Mouse (Mus musculus) stomach, postnatal 0 days (tissue): ENCODE measurements around the gene Furin.

Experiments used
- CTCF ChIP-seq: IDR thresholded peaks from 2 replicates; pipeline ENCODE4 v1.5.1; 2016; ENCODE audit warnings: antibody characterized with exemption, low read depth, mild to moderate bottlenecking, moderate library complexity
- EP300 ChIP-seq: optimal IDR thresholded peaks from 2 replicates; pipeline ENCODE3; 2016; ENCODE audit warnings: antibody characterized with exemption

DNA sequence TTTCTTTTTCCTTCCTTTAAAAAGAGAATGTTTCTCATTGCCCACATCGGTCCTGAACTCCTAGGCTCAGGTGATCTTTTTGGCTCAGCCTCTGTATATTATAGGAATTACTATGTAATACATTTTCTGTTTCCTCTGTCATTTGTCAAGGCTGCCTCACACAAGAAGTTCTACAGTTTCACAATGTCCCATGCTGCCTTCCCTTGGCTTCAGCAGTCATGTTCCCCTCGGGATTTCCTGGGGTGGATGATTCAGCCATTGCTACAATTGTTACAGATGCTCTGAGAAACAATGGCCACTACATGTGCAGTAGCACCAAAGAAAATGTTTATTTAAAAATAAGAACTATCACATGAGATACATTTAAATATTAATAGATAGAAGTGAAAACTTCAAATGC is 49.5 kb upstream of the Furin start:
- TF ChIP-seq CTCF, result no peak
- no peak for TF ChIP-seq EP300
